Mouse (Mus musculus): ENCODE data around the gene Dhx38. TPM values are rescaled to one million over a fixed set of nuclear protein-coding genes. Genes with fewer than 3 reads are reported as not detected.

Gene Dhx38
- total RNA-seq (2015; ENCODE audit: low replicate concordance): 6.1 and 6.3 TPM in 2 replicates
- total RNA-seq (2017; ENCODE audit: low replicate concordance): 18.2 and 26.5 TPM in 2 replicates

GRCm38 (mm10) chr8:109565498-109566333, at the start of gene Dhx38, which contains the start of gene Txnl4b:
Dhx38 (minus strand) TSS chr8:109565861.
Txnl4b (plus strand) TSS chr8:109565892.
- peak; percentile 95 for ATAC-seq (replicated peaks; ENCODE audit: low FRiP score, poor library complexity, severe bottlenecking)

- ATAC-seq (replicated peaks; ENCODE audit: low FRiP score, poor library complexity, severe bottlenecking): peak; percentile 55; the same call in 1 of the 2 replicates
These were observed 48.9 kb upstream of the Dhx38 start, which contains the start of gene Pkd1l3 for GRCm38 (mm10) chr8:109614243-109615210. Pkd1l3 (plus strand) TSS chr8:109614517.

GRCm38 (mm10) chr8:109609153-109609502, 43.5 kb upstream of the Dhx38 start:
- ATAC-seq (replicated peaks; ENCODE audit: low FRiP score, poor library complexity, severe bottlenecking): no peak

- peak; percentile 98 for ATAC-seq (replicated peaks; ENCODE audit: low FRiP score, poor library complexity, severe bottlenecking)
These were observed 42.9 kb upstream of the Dhx38 start, which contains the start of gene Dhodh for GRCm38 (mm10) chr8:109608271-109609152. Dhodh (minus strand) TSS chr8:109608673.

- no peak for ATAC-seq (replicated peaks; ENCODE audit: low FRiP score, poor library complexity, severe bottlenecking)
These were observed 42.0 kb upstream of the Dhx38 start for GRCm38 (mm10) chr8:109607650-109608049.

- ATAC-seq (replicated peaks; ENCODE audit: low FRiP score, poor library complexity, severe bottlenecking): no peak
These were observed 41.1 kb upstream of the Dhx38 start for GRCm38 (mm10) chr8:109606725-109607124.

- peak; percentile 56 for ATAC-seq (replicated peaks; ENCODE audit: low FRiP score, poor library complexity, severe bottlenecking)
These were observed 30.2 kb upstream of the Dhx38 start for GRCm38 (mm10) chr8:109595854-109596253.

- ATAC-seq (replicated peaks; ENCODE audit: low FRiP score, poor library complexity, severe bottlenecking): 0 out of 2 replicates have a peak, but pooled peaks have one; percentile 30
These were observed 27.6 kb upstream of the Dhx38 start for GRCm38 (mm10) chr8:109593117-109593788.

GRCm38 (mm10) chr8:109592164-109592563, 26.5 kb upstream of the Dhx38 start:
- ATAC-seq (replicated peaks; ENCODE audit: low FRiP score, poor library complexity, severe bottlenecking): peak; percentile 64

GRCm38 (mm10) chr8:109591367-109591766, 25.7 kb upstream of the Dhx38 start:
- peak; percentile 74 for ATAC-seq (replicated peaks; ENCODE audit: low FRiP score, poor library complexity, severe bottlenecking)

GRCm38 (mm10) chr8:109590901-109591300, 25.2 kb upstream of the Dhx38 start:
- no peak for ATAC-seq (replicated peaks; ENCODE audit: low FRiP score, poor library complexity, severe bottlenecking)

- ATAC-seq (replicated peaks; ENCODE audit: low FRiP score, poor library complexity, severe bottlenecking): no peak
These were observed 21.4 kb upstream of the Dhx38 start for GRCm38 (mm10) chr8:109586972-109587504.

GRCm38 (mm10) chr8:109585652-109586051, 20.0 kb upstream of the Dhx38 start:
- no peak for ATAC-seq (replicated peaks; ENCODE audit: low FRiP score, poor library complexity, severe bottlenecking)

GRCm38 (mm10) chr8:109584830-109585229, 19.2 kb upstream of the Dhx38 start:
- ATAC-seq (replicated peaks; ENCODE audit: low FRiP score, poor library complexity, severe bottlenecking): no peak

- ATAC-seq (replicated peaks; ENCODE audit: low FRiP score, poor library complexity, severe bottlenecking): no peak
These were observed 18.6 kb upstream of the Dhx38 start for GRCm38 (mm10) chr8:109584293-109584692.

- ATAC-seq (replicated peaks; ENCODE audit: low FRiP score, poor library complexity, severe bottlenecking): no peak
These were observed 13.2 kb upstream of the Dhx38 start, which contains the start of gene Hp for GRCm38 (mm10) chr8:109578900-109579301. Hp (minus strand) TSS chr8:109579172.

- ATAC-seq (replicated peaks; ENCODE audit: low FRiP score, poor library complexity, severe bottlenecking): no peak
These were observed 10.7 kb upstream of the Dhx38 start for GRCm38 (mm10) chr8:109576311-109576710.

GRCm38 (mm10) chr8:109571139-109571538, 5.5 kb upstream of the Dhx38 start:
- ATAC-seq (replicated peaks; ENCODE audit: low FRiP score, poor library complexity, severe bottlenecking): no peak
